Mouse (Mus musculus) intestine, embryonic 14.5 days (tissue): Measurements from ENCODE around the gene Toe1. TPM values are rescaled to one million over a fixed set of nuclear protein-coding genes. Genes with fewer than 3 reads are reported as not detected.

Experiments used
- polyA plus RNA-seq: library from polyadenylated mRNA; unstranded; fragments of >200 nt; fragmentation: Nextera tagmentation; extraction: Ambion mirVana; gene quantifications from 2 replicates; pipeline ENCODE4 v1.2.1, GENCODE M21; 2014

Gene Toe1
- polyA plus RNA-seq, 1 experiment from 2014 or later: 31.7 TPM

Other genes starting within 250 kb of the Toe1 start
- 43.4 and 46.9 TPM in 2 replicates for gene Gpbp1l1, start 250.0 kb downstream of the Toe1 start, polyA plus RNA-seq
- gene Ccdc17, start 211.0 kb downstream of the Toe1 start, polyA plus RNA-seq: 3.8 and 4.1 TPM in 2 replicates
- gene Nasp, start 179.7 kb downstream of the Toe1 start, polyA plus RNA-seq: 146 and 154 TPM in 2 replicates
- 764 and 800 TPM in 2 replicates for gene Akr1a1, start 156.0 kb downstream of the Toe1 start, polyA plus RNA-seq
- 1,268 and 1,288 TPM in 2 replicates for gene Prdx1, start 122.1 kb downstream of the Toe1 start, polyA plus RNA-seq
- gene Mmachc, start 99.2 kb downstream of the Toe1 start, polyA plus RNA-seq: 12.9 and 17.6 TPM in 2 replicates
- gene Ccdc163, start 99.1 kb downstream of the Toe1 start, polyA plus RNA-seq: 35.9 and 42.5 TPM in 2 replicates
- gene Tesk2, start 86.7 kb downstream of the Toe1 start, polyA plus RNA-seq: 8.3 TPM in 2 replicates
- gene Mutyh, start 83 bp upstream of the Toe1 start, polyA plus RNA-seq: 12.3 and 18.8 TPM in 2 replicates
- 1.3 and 1.7 TPM in 2 replicates for gene Hpdl, start 14.1 kb upstream of the Toe1 start, polyA plus RNA-seq
- 1.0 and 1.4 TPM in 2 replicates for gene Zswim5, start 69.7 kb upstream of the Toe1 start, polyA plus RNA-seq
- 64.8 and 75.7 TPM in 2 replicates for gene Urod, start 186.8 kb upstream of the Toe1 start, polyA plus RNA-seq
- gene Hectd3, start 187.7 kb upstream of the Toe1 start, polyA plus RNA-seq: 7.2 and 9.4 TPM in 2 replicates
- gene Eif2b3, start 211.8 kb upstream of the Toe1 start, polyA plus RNA-seq: 41.2 and 48.0 TPM in 2 replicates